Mouse (Mus musculus) forelimb bud, embryonic 11.5 days (tissue): Measurements from ENCODE around the gene Ltbp4.
A peak's percentile ranks its signal among the peaks of the same experiment; 100 is the strongest.

Experiments
- DNase-seq: peaks from one replicate; pipeline ENCODE4 v3.0.0-alpha.2; 2012; ENCODE audit warnings: low read depth, low spot score

Gene Ltbp4

GRCm38 (mm10) chr7:27355745-27356240 is 18.3 kb upstream of the Ltbp4 start, which contains the start of gene Shkbp1:
Gene Shkbp1 (minus strand): TSS chr7:27356019.
- peak; percentile 86 for DNase-seq

- DNase-seq = no peak
Observed at GRCm38 (mm10) chr7:27355261-27355660, 17.8 kb upstream of the Ltbp4 start.

DNA sequence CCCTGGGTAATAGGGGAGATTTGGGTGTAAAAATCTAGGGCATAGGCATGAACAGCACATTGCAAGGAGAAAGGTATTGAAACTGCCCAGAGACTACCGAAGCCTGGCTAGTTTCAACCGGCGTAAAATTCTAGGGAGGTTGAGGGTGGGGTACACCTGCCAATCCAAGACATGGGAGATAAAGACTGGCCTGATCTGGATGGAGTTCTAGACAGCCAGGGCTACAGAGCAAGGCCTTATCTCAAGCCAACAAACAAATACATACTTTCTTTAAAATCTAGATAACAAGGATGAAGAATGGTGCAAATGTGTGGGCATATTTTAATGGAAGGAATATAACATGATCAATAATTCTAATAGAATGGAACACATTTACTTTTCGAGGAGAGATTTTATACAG is 17.3 kb upstream of the Ltbp4 start:
- DNase-seq = no peak

DNA sequence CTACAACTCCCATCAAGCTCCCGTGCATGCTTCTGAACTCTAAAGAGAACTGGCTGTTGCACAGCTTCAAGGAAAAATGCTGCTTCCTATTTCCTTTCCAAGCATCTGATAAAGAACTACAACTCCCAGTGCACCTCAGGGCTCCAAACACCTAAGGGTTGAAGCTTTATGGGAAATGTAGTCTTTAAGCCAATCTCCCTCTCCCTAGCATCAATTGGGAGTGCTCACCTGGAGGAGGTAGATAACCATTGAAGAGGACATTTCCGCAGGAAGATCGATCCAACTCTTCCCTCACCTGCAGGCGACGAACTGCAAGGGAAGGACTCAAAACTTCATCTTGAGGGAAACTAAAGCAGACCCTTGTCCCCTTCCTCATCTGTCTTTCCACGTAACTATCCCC is 16.7 kb upstream of the Ltbp4 start:
- DNase-seq = no peak

GRCm38 (mm10) chr7:27345444-27345843 is 8.0 kb upstream of the Ltbp4 start:
- DNase-seq = no peak

- no peak for DNase-seq
Observed at GRCm38 (mm10) chr7:27342595-27342994, 5.1 kb upstream of the Ltbp4 start.

- no peak for DNase-seq
Observed at GRCm38 (mm10) chr7:27339519-27339918, 2.0 kb upstream of the Ltbp4 start.

DNA sequence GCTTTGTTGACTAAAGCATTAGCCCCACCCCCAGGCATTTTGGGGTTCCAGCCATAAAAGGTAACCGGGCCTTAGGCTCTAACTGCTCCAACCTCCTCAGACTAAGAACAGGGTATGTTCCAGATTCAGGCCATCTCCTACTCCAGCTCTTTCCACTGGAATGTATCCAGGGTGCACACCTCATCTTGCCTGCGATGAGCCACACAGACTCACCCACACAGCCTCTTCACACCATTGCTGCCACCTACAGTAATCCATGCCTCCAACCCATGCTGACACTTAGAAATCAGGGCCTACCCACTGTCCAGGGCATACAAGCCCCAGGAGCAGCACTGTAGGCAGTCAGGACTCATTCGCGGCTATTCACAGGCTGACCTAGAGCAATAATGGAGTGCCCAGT is 1.6 kb upstream of the Ltbp4 start:
- no peak for DNase-seq

- DNase-seq = peak; percentile 94
Observed at GRCm38 (mm10) chr7:27335928-27336823, 1.3 kb downstream of the Ltbp4 start.

GRCm38 (mm10) chr7:27335011-27335720 is 2.3 kb downstream of the Ltbp4 start:
- DNase-seq = no peak

DNA sequence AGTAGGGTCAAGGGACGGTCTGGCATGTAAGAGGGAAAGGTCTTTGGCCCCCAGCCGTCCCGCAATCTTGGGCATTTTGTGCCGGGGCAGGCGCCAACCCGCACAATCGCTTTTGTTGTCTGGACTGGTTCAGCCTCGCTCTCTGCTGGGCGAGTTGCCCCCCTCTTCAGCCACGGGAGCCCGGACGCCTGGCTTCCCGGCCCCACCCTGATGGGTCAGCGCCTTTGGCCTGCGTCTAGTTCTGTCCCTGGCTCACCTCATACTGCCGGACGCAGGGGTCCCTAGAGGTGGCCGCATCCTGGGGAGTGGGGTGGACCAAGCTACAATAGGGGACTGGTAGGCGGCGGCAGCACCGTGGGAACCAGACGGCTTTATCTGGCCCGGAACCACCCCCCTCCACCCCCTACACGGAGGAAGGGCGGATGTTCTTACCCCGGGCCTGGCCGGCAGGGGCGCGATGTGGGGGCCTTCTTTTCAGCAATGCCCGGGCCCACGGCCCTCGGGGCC is 3.0 kb downstream of the Ltbp4 start:
- no peak for DNase-seq

DNA sequence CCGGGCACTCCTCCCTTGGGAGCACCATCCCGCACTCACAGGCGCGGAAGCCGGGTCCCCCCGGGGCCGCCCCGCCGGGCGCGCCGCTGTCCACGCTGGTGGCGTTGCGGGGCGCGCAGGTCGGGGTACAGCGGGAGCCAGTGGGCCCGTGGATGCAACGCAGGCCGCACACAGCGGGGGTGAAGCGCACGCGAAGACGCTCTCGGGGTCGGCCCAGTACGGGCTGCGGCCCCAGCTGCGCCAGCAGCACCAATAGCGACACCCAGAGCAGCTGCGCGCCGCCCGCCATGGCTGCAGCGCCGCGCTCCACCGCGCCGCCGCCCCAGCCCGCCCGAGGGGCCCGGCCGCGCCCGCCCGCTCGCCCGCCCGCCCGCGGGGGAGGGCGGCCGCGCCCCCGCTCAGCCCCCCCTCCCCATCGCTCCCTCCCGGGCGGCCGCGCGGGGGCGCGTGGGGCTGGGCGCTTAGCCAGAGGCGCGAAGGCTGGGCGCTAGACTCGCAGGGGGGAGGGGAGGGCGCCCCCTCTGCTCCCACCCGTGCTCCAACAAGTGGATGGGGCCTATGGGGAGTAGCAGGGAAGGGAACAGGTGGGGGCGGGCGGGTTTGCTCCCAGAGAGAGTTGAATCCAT is 4.1 kb downstream of the Ltbp4 start:
- no peak for DNase-seq

GRCm38 (mm10) chr7:27332353-27333199 is 4.9 kb downstream of the Ltbp4 start:
- peak; percentile 75 for DNase-seq

- no peak for DNase-seq
Observed at GRCm38 (mm10) chr7:27331854-27332253, 5.6 kb downstream of the Ltbp4 start.

DNA sequence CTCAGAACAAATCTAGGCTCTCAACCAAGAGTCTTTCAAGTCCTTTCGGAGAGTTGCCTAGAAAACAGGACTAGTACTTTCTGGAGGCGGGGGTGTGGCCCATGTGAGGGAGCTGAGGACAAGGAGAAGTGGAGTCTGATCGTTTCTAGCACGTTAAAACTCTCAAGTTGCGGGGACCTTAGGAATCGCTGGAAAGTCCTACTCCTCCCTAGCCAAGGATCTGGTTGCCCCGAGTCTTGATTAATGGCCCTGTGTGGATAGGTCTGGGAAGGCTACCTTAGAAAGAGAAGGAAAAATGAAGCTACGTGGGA is 6.0 kb downstream of the Ltbp4 start:
- no peak for DNase-seq

DNA sequence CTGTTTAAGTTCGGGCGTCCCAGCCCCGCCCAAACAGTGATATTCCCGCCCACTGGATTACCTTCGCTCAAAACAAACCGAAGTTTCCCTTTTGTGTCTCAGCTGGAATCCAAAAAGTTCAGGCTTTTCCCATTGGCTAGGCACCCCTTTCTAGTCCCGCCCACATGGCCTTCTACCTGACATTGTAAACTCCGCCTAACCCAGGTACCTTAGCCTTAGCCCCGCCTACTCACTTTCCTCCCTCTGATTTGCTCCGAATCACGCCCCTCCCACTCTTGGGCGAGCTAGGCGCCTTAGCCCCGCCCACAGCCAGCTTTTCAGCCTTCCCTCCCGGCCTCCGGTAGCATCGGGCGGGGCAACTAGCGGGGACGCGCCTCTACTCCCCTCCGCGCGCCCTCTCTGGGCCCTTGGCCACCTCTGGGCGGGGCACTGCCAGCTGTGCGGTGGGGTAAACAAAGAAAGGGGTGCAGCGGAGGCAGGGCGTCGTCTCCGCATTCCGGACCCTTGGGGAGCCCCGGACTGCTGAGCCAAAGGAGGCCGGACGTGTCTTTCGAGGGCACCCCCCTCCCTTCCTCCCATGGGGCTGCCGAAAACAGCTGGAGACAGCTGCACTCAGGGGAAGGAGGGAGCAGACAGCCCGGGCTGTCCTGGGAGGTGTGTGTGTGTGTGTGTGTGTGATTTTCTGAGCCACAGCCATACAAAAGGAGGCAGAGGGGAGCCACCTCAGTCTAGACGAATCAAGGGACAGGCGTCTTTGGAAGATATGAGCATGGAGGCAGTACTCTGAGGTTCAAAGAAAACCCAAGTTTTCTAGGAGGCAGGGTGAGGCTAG is 6.6 kb downstream of the Ltbp4 start:
- DNase-seq = peak; percentile 82

GRCm38 (mm10) chr7:27329981-27330380 is 7.5 kb downstream of the Ltbp4 start:
- DNase-seq = no peak

DNA sequence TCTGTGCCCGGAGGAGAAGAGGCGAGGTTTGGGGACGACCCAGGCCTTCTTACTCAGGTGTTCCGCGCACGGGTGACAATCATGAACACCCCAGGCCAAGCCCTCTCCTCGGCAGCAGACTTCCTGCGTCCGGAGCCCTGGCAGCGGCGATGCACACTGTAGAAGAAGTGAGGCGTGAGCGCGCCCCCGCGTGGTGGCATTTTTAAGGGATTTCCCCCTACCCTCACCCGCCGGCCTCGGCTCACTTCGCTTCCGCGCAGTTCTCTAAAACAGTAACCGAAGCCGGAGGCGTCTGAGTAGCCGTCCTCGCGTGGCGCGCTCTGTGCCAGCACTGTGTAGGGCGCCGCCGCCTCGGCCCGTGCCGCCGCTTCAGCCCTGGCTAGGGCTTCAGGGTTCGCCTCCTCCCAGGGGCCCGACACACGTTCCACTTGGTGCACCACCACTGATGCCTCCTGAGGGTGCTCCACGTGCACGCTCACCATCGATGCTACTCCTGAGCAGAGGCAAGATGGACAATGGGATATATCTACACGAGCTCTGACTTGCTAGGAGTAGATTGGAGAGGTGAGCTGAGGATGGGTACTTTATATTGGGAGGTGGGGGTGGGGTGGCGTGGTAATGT is 8.1 kb downstream of the Ltbp4 start:
- peak; percentile 79 for DNase-seq

- no peak for DNase-seq
Observed at GRCm38 (mm10) chr7:27328648-27329047, 8.8 kb downstream of the Ltbp4 start.

- no peak for DNase-seq
Observed at GRCm38 (mm10) chr7:27328161-27328560, 9.3 kb downstream of the Ltbp4 start.
